ENCODE assay signal across 1 mouse cellular context in the genomic region with DNA sequence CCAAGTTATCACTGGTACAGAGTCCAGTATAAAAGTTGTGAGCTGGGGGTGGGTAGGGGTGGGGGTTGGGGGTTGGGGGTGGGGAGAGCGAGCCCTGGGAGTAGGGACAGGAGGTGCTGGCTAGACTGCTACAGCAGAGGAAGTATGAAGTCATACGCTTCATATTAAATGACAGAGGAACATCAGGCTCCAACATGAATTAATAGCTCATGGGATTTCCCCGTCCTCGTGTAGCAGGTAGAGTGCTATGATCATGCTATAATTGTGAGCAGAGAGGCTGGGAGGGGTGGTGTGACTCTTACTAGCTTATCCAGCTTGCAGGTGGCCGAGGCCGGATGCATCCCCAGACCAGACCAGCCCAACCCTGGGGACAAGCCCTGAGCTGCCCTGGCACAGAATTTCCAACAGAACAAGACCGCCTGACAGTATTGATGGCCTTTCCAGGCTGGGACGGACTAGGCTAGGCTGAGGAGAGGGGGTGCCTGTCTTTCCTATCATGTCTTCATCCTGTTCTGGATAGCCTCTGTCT.
TF ChIP-seq lines count a peak whose summit lies in the region.

No protein-coding gene starts in this region.

TF ChIP-seq in CH12.LX, 34 proteins besides CTCF, POLR2A, EP300 and RAD21 (continued from another document):
- TF ChIP-seq JUND (conservative IDR thresholded peaks at IDR 0.05; ENCODE audit: low read depth, low read length) (0 out of 2 replicates have a peak, but pooled peaks have one; percentile 9), UBTF (IDR thresholded peaks at IDR 0.05; ENCODE audit: low read depth, low read length) (no peak)
